Mouse (Mus musculus): ENCODE measurements around the gene Sox5. TPM values are rescaled to one million over a fixed set of nuclear protein-coding genes. Genes with fewer than 3 reads are reported as not detected.
A peak's percentile ranks its signal among the peaks of the same experiment; 100 is the strongest.

Gene Sox5
- polyA plus RNA-seq, 1 experiment from 2014 or later = 34.3 TPM

DNA sequence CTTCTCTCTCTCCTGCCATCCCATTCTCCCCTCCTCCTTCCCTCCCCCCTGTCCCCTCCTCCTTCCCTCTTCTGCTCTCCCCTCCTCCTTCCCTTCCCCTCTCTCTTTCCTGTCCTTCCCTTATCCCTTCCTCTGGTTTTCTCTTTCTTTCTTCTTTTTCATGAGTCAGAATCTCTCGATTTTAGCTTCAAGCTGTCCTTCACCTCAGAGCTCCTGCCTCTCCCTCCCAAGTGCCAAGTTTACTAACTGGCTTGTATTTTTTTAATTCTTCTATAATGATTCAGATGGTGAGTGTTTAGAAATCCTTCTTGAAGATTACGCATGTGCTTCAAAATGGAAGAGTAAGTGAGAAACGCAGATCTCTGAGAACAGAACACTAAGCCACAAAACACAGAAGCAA lies 135.4 kb downstream of the Sox5 start:
- Histone ChIP-seq H3K36me3 (ENCODE audit: control insufficient read depth, insufficient read depth, low read length) (no peaks in the 10 kb centered on the region), H3K4me2 (ENCODE audit: low read depth) (no peak overlapping the region), H3K27ac (ENCODE audit: low read depth, low read length) (no peak overlapping the region), H3K27me3 (ENCODE audit: control insufficient read depth, insufficient read depth, low read length) (no peaks in the 10 kb centered on the region), H3K9ac (ENCODE audit: low read length) (no peak overlapping the region), H3K4me3 (ENCODE audit: low read depth, low read length) (no peak overlapping the region), H3K9me3 (ENCODE audit: control insufficient read depth, low read length) (no peaks in the 10 kb centered on the region), H3K4me1 (ENCODE audit: control insufficient read depth, insufficient read depth, low read length) (no peaks in the 10 kb centered on the region)
- 96% methylated on average over 3 of the region's 3 CpGs for whole genome bisulfite sequencing
- DNase-seq (ENCODE audit: low spot score) (no peak), ATAC-seq (ENCODE audit: insufficient read depth, low FRiP score, low TSS enrichment) (no peak)

DNA sequence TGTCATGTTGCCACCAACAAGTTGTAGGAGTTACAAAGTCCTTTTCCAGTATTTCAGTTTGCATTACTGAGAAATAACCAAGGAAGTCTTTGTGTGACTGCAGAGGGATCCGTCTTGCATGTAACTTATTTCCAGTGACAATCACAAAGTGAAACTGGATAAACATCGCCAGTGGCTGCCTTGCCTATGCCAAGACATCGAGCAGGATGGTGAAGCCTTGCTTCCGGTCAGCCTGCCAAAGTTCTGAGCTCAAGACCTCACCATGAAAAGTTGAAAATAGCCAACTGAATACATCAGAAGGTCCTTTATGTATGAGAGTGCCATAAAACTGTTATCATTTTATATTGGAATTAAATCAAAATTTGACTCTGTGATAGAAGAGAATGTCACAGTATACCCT lies 136.0 kb downstream of the Sox5 start:
- DNase-seq (ENCODE audit: low spot score) (no peak), ATAC-seq (ENCODE audit: insufficient read depth, low FRiP score, low TSS enrichment) (no peak)
- WGBS = 95% methylated on average over 4 of the region's 4 CpGs
- Histone ChIP-seq H3K36me3 (ENCODE audit: control insufficient read depth, insufficient read depth, low read length) (no peaks in the 10 kb centered on the region), H3K9me3 (ENCODE audit: control insufficient read depth, low read length) (no peaks in the 10 kb centered on the region), H3K4me3 (ENCODE audit: low read depth, low read length) (no peak overlapping the region), H3K4me1 (ENCODE audit: control insufficient read depth, insufficient read depth, low read length) (no peaks in the 10 kb centered on the region), H3K27ac (ENCODE audit: low read depth, low read length) (no peak overlapping the region), H3K4me2 (ENCODE audit: low read depth) (no peak overlapping the region), H3K27me3 (ENCODE audit: control insufficient read depth, insufficient read depth, low read length) (no peaks in the 10 kb centered on the region), H3K9ac (ENCODE audit: low read length) (no peak overlapping the region)

DNA sequence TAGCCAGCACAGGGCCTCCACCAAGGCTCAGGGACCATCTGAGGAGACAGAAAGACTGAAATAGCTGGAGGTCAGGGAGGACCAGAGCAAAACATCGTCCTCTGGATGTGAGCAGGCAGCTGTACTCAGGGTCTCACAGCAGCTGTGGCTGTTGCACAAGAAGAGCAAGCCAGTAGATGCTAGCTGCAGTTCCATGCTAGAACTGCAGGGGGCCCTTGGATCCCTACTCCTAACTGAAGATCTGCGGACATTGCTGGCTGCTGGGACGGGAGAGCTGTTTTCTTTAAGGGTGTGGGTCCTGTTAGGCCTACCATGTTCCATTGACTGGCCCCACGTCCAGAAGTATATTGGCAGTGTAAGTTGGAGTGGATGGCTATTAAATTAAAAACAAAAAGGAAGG lies 137.1 kb downstream of the Sox5 start:
- H3K9me3 ChIP-seq (ENCODE audit: control insufficient read depth, low read length) = no peaks in the 10 kb centered on the region
- ATAC-seq (ENCODE audit: insufficient read depth, low FRiP score, low TSS enrichment) (no peak), DNase-seq (ENCODE audit: low spot score) (peak; percentile 24)
- 67% methylated on average over 4 of the region's 4 CpGs for WGBS
- no peaks in the 10 kb centered on the region for H3K36me3 ChIP-seq (ENCODE audit: control insufficient read depth, insufficient read depth, low read length)
- no peak overlapping the region for H3K4me2 ChIP-seq (ENCODE audit: low read depth)
- no peak overlapping the region for H3K4me3 ChIP-seq (ENCODE audit: low read depth, low read length)
- no peaks in the 10 kb centered on the region for H3K27me3 ChIP-seq (ENCODE audit: control insufficient read depth, insufficient read depth, low read length)
- no peaks in the 10 kb centered on the region for H3K4me1 ChIP-seq (ENCODE audit: control insufficient read depth, insufficient read depth, low read length)
- no peak overlapping the region for H3K27ac ChIP-seq (ENCODE audit: low read depth, low read length)
- no peak overlapping the region for H3K9ac ChIP-seq (ENCODE audit: low read length)

DNA sequence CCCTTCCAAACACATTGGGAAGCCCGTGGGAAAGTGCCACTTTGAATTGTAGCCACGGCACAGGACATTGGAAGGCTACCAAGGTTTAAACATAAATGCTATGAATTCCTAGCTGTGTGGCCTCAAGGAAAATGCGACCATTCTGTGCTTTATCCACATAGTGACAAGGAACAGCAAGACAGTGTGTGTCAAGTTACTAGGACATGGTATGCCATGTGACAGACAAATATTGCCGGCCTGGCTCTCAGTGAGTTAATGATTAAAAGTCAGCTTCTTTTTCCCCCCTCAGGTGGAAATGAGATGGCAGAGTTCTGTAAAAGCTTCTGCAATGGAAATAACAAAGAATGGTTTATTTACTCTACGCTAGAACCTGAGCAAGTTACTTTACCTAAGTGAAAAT lies 138.2 kb downstream of the Sox5 start:
- H3K4me2 ChIP-seq (ENCODE audit: low read depth) = no peak overlapping the region
- 82% methylated on average over 5 of the region's 5 CpGs for WGBS
- H3K9me3 ChIP-seq (ENCODE audit: control insufficient read depth, low read length) = no peaks in the 10 kb centered on the region
- no peak overlapping the region for H3K27ac ChIP-seq (ENCODE audit: low read depth, low read length)
- H3K27me3 ChIP-seq (ENCODE audit: control insufficient read depth, insufficient read depth, low read length) = no peaks in the 10 kb centered on the region
- no peak overlapping the region for H3K9ac ChIP-seq (ENCODE audit: low read length)
- DNase-seq (ENCODE audit: low spot score) (no peak), ATAC-seq (ENCODE audit: insufficient read depth, low FRiP score, low TSS enrichment) (no peak)
- H3K4me1 ChIP-seq (ENCODE audit: control insufficient read depth, insufficient read depth, low read length) = no peaks in the 10 kb centered on the region
- no peaks in the 10 kb centered on the region for H3K36me3 ChIP-seq (ENCODE audit: control insufficient read depth, insufficient read depth, low read length)
- H3K4me3 ChIP-seq (ENCODE audit: low read depth, low read length) = no peak overlapping the region

DNA sequence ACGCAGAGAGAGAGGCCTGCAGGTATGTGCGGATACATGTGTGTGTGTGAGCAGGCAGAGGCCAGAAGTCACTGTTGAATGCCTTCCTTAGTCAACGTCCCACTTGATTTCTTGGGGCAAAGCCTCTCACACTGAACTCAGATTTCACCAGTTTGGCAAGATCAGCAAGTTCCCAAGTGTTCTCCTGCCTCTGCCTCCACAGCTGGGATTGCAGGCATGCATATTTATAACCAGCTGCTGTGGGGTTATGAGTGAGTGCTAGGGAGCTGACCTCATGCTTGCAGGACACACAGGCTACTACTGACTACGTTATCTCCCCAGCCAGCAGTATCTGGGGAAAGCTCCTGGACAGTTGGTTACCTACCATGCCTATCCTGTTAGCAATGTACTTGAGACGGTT lies 139.9 kb downstream of the Sox5 start:
- Histone ChIP-seq H3K27me3 (ENCODE audit: control insufficient read depth, insufficient read depth, low read length) (no peaks in the 10 kb centered on the region), H3K4me3 (ENCODE audit: low read depth, low read length) (no peak overlapping the region), H3K27ac (ENCODE audit: low read depth, low read length) (no peak overlapping the region), H3K4me1 (ENCODE audit: control insufficient read depth, insufficient read depth, low read length) (no peaks in the 10 kb centered on the region), H3K9ac (ENCODE audit: low read length) (no peak overlapping the region), H3K36me3 (ENCODE audit: control insufficient read depth, insufficient read depth, low read length) (no peaks in the 10 kb centered on the region), H3K9me3 (ENCODE audit: control insufficient read depth, low read length) (no peaks in the 10 kb centered on the region), H3K4me2 (ENCODE audit: low read depth) (no peak overlapping the region)
- 82% methylated on average over 5 of the region's 5 CpGs for WGBS
- no peak for ATAC-seq (ENCODE audit: insufficient read depth, low FRiP score, low TSS enrichment)
- no peak for DNase-seq (ENCODE audit: low spot score)

DNA sequence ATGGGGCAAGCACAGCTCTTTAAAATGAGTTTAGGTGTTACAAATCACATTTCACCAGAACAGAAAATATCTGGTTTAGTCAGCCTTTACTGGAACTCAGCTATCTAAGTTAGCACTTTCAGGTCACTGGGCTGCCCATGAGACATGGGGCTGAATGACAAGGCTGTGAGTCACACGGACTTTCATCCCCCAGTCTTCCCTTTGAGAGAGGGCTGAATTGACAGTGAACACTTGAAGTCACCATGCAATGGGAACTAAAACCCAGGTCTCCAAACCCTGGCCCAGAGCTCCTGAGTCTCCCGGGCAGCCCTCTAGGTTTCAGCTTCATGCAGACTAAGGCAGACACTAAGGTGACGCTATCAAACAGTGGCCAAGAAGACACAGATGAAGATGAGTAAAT lies 141.2 kb downstream of the Sox5 start:
- H3K27me3 ChIP-seq (ENCODE audit: control insufficient read depth, insufficient read depth, low read length) = no peaks in the 10 kb centered on the region
- no peaks in the 10 kb centered on the region for H3K36me3 ChIP-seq (ENCODE audit: control insufficient read depth, insufficient read depth, low read length)
- H3K4me3 ChIP-seq (ENCODE audit: low read depth, low read length) = no peak overlapping the region
- H3K4me1 ChIP-seq (ENCODE audit: control insufficient read depth, insufficient read depth, low read length) = no peaks in the 10 kb centered on the region
- ATAC-seq (ENCODE audit: insufficient read depth, low FRiP score, low TSS enrichment) (no peak), DNase-seq (ENCODE audit: low spot score) (no peak)
- H3K4me2 ChIP-seq (ENCODE audit: low read depth) = no peak overlapping the region
- H3K9me3 ChIP-seq (ENCODE audit: control insufficient read depth, low read length) = no peaks in the 10 kb centered on the region
- 89% methylated on average over 3 of the region's 3 CpGs for WGBS
- H3K27ac ChIP-seq (ENCODE audit: low read depth, low read length) = no peak overlapping the region
- H3K9ac ChIP-seq (ENCODE audit: low read length) = no peak overlapping the region

DNA sequence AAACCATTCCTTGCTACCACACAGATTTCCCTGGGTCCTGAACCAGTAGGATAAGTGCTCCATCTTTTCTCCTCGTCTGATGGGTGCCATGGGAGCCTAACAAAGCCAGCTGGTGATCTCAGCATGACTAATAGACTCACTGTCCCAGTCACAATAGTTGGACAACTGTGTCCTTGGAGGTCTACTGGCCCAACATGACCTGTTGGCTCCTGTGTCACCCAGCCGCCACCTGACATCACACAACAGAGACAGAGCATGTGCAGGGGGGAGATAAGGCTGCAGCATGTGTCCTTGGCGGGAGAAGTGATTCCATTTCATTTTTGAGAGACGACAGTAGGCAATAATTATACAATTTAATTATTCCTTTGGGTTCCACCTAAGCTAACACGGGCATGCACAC lies 143.2 kb downstream of the Sox5 start:
- H3K9ac ChIP-seq (ENCODE audit: low read length) = no peak overlapping the region
- WGBS = 74% methylated on average over 5 of the region's 5 CpGs
- no peak for DNase-seq (ENCODE audit: low spot score)
- no peak overlapping the region for H3K4me3 ChIP-seq (ENCODE audit: low read depth, low read length)
- H3K27ac ChIP-seq (ENCODE audit: low read depth, low read length) = no peak overlapping the region
- H3K9me3 ChIP-seq (ENCODE audit: control insufficient read depth, low read length) = no peaks in the 10 kb centered on the region
- no peaks in the 10 kb centered on the region for H3K36me3 ChIP-seq (ENCODE audit: control insufficient read depth, insufficient read depth, low read length)
- H3K27me3 ChIP-seq (ENCODE audit: control insufficient read depth, insufficient read depth, low read length) = no peaks in the 10 kb centered on the region
- ATAC-seq (ENCODE audit: insufficient read depth, low FRiP score, low TSS enrichment) = no peak
- H3K4me1 ChIP-seq (ENCODE audit: control insufficient read depth, insufficient read depth, low read length) = no peaks in the 10 kb centered on the region
- no peak overlapping the region for H3K4me2 ChIP-seq (ENCODE audit: low read depth)

DNA sequence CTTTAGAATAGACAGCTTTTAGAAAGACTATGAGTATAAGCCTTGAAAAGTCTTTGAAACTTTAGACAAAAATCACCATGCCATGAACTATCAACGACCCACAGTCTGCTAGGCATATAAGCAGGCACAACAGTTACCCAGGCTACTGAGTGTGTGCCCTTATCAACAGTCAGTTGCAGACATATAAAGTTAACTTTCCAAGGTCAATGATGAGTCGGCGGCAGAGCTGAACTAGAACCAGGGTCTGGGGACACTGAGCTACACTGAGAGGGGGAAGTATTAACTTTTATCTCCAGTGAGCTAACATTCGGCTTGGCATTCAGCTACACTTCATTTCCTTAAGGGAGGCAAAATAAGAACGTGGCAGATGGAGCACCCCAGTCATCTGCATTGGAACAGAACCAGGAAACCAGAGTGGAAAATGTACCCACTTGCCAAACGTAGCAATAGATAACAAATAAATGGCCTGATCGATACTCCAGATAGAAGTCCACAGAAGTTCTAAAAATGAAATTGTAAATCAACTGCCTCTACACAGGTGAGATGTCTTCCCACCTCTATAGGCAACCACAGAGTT lies 154.2 kb downstream of the Sox5 start:
- Histone ChIP-seq H3K27ac (ENCODE audit: low read depth, low read length) (no peak overlapping the region), H3K9me3 (ENCODE audit: control insufficient read depth, low read length) (no peaks in the 10 kb centered on the region), H3K27me3 (ENCODE audit: control insufficient read depth, insufficient read depth, low read length) (no peaks in the 10 kb centered on the region), H3K4me1 (ENCODE audit: control insufficient read depth, insufficient read depth, low read length) (no peaks in the 10 kb centered on the region), H3K4me3 (ENCODE audit: low read depth, low read length) (no peak overlapping the region), H3K9ac (ENCODE audit: low read length) (no peak overlapping the region), H3K36me3 (ENCODE audit: control insufficient read depth, insufficient read depth, low read length) (no peaks in the 10 kb centered on the region), H3K4me2 (ENCODE audit: low read depth) (no peak overlapping the region)
- DNase-seq (ENCODE audit: low spot score) (no peak), ATAC-seq (ENCODE audit: insufficient read depth, low FRiP score, low TSS enrichment) (no peak)
- WGBS = 91% methylated on average over 7 of the region's 7 CpGs

DNA sequence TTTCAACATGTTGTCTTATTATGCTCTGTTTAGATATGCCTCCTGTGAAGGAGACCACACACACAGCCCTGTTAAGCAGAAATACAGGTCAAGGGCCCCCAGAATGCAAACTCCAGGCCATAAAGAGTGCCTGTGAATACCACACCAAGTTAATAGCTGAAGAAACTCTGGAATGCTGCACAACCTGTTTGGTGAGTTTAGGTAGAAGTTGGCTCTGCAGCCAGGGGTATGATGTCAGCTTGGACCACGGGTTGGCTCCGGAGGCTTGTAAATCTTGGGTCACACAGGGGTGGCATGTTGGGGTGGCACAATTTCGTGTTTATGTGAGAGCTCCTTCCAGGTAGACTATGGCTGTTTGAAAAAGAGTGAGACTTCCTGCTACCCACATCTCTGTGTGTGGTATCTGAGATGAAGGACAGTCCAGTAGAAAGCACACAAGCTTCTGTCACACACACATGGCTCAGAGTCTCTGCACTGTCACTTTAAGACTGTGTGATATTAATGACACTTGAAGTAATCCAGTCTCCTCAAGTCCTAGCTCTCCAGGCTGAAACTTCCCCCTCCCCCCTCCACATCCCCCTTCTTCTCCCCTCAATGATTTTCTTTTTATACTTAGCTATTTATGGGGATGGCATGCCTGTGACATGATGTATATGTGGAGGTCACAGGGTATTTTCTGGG lies 160.5 kb downstream of the Sox5 start:
- Histone ChIP-seq H3K9me3 (ENCODE audit: control insufficient read depth, low read length) (no peaks in the 10 kb centered on the region), H3K27ac (ENCODE audit: low read depth, low read length) (no peak overlapping the region), H3K27me3 (ENCODE audit: control insufficient read depth, insufficient read depth, low read length) (no peaks in the 10 kb centered on the region), H3K36me3 (ENCODE audit: control insufficient read depth, insufficient read depth, low read length) (no peaks in the 10 kb centered on the region), H3K9ac (ENCODE audit: low read length) (no peak overlapping the region), H3K4me2 (ENCODE audit: low read depth) (no peak overlapping the region), H3K4me3 (ENCODE audit: low read depth, low read length) (no peak overlapping the region), H3K4me1 (ENCODE audit: control insufficient read depth, insufficient read depth, low read length) (no peaks in the 10 kb centered on the region)
- ATAC-seq (ENCODE audit: insufficient read depth, low FRiP score, low TSS enrichment) = no peak
- 60% methylated on average over 3 of the region's 3 CpGs for WGBS
- DNase-seq (ENCODE audit: low spot score) = no peak
